Mouse (Mus musculus): ENCODE data around the gene Ms4a13.
"Not testable (repeated sequence)": the region's sequence is repeated elsewhere in the genome, so short reads cannot be mapped to it uniquely, and the experiment has no call there.

- not testable (repeated sequence) for TF ChIP-seq GATA1, TAL1 (IDR thresholded peaks at IDR 0.05; ENCODE audit: low read length)
Observed at GRCm38 (mm10) chr19:11121016-11121420, 75.5 kb downstream of the Ms4a13 start.

All from erythroblast, embryonic 14.5 days (primary cell).